Mouse (Mus musculus): ENCODE results near the gene Sidt2. TPM values are rescaled to one million over a fixed set of nuclear protein-coding genes. Genes with fewer than 3 reads are reported as not detected.

Gene Sidt2
- polyA plus RNA-seq, 1 experiment: 570 TPM

DNA sequence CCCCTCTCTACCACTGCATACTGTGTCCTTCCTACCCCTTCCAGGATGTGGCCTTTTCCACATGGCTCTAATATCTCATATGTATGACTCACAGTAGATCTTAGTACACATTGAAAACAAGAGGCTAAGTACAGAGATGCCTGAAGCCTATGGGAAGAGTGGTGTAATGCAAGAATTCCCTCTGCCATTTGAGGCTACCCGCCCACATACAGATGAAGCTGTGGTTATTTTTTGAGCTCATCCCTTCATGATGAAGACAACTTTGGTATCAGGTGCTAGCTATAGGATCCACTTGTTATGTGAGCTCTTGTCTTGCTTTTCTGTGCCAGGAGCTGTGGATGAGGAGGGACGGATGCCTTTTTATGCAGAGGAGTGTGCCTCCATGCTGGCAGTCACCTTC, 39.4 kb downstream of the Sidt2 start:
- no peak for TF ChIP-seq CTCF (conservative IDR thresholded peaks at IDR 0.05; ENCODE audit: insufficient read depth, insufficient read length, low read depth, low read length)
- no peak for TF ChIP-seq POLR2A (IDR thresholded peaks at IDR 0.05; ENCODE audit: low read depth, low read length)
- H3K4me3 ChIP-seq (ENCODE audit: insufficient read depth, low read depth, low read length): no peak overlapping the region
- no peak for DNase-seq
- peaks cover 15% of the 10 kb centered on the region for H3K36me3 ChIP-seq (ENCODE audit: control insufficient read depth, insufficient read depth, low read length)
- no peak overlapping the region for H3K27ac ChIP-seq (ENCODE audit: insufficient read depth, low read depth, low read length)
- WGBS: 97% methylated on average over 2 of the region's 2 CpGs
- H3K4me1 ChIP-seq (ENCODE audit: control insufficient read depth, insufficient read depth, low read length): peaks cover 4% of the 10 kb centered on the region; the same call in 1 of the 2 replicates
- no peaks in the 10 kb centered on the region for H3K27me3 ChIP-seq (replicated peaks; ENCODE audit: control insufficient read depth, insufficient read depth, low read length)

DNA sequence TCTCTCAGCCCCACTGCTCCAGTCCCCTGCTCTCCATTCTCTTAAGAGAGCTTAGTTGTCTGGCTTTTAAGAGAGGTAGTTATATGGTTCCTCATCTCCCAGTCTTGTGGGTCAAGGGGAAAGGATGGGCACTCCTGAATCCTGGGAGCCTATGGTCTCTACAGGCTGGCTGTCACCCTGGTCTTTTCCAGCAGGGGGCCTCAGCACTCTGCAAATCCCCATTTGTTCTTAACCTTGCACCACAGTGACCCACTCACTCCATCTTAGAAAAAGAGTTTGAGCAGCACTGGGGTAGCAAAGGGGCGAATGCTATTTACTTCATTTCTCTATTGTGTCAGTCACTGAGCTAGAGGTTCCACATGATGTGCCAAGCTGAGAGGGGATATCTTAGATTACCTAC, 43.4 kb downstream of the Sidt2 start:
- peaks cover 11% of the 10 kb centered on the region for H3K36me3 ChIP-seq (ENCODE audit: control insufficient read depth, insufficient read depth, low read length)
- 59% methylated on average over 1 of the region's 1 CpGs for WGBS
- peaks cover 12% of the 10 kb centered on the region; the same call in 1 of the 2 replicates for H3K4me1 ChIP-seq (ENCODE audit: control insufficient read depth, insufficient read depth, low read length)
- DNase-seq: peak; percentile 67
- no peaks in the 10 kb centered on the region for H3K27me3 ChIP-seq (replicated peaks; ENCODE audit: control insufficient read depth, insufficient read depth, low read length)
- TF ChIP-seq POLR2A (IDR thresholded peaks at IDR 0.05; ENCODE audit: low read depth, low read length) (no peak), CTCF (conservative IDR thresholded peaks at IDR 0.05; ENCODE audit: insufficient read depth, insufficient read length, low read depth, low read length) (peak; percentile 75)
- no peak overlapping the region for H3K27ac ChIP-seq (ENCODE audit: insufficient read depth, low read depth, low read length)
- H3K4me3 ChIP-seq (ENCODE audit: insufficient read depth, low read depth, low read length): no peak overlapping the region

DNA sequence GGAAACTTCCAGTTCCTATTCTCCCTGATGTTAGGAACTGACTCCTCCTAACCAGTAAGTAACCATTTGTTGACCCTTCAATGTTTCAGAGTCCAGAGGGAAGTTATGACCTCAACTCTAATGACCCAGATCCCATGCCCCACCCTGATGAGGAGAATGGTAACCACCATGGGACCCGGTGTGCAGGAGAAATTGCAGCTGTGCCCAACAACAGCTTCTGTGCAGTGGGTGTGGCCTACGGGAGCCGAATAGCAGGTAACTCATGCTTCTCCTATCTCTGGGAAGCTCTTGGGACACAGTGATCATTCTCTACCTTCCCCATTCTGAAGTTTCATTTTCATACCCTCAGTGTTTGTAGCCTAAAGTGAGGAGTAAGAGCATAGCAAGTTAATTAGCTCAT, 44.1 kb downstream of the Sidt2 start:
- Histone ChIP-seq H3K4me3 (ENCODE audit: insufficient read depth, low read depth, low read length) (no peak overlapping the region), H3K4me1 (ENCODE audit: control insufficient read depth, insufficient read depth, low read length) (peaks cover 12% of the 10 kb centered on the region; the same call in 1 of the 2 replicates), H3K36me3 (ENCODE audit: control insufficient read depth, insufficient read depth, low read length) (peaks cover 11% of the 10 kb centered on the region), H3K27ac (ENCODE audit: insufficient read depth, low read depth, low read length) (peak overlapping the region; percentile 56; the same call in 1 of the 2 replicates), H3K27me3 (replicated peaks; ENCODE audit: control insufficient read depth, insufficient read depth, low read length) (no peaks in the 10 kb centered on the region)
- no peak for TF ChIP-seq POLR2A (IDR thresholded peaks at IDR 0.05; ENCODE audit: low read depth, low read length)
- no peak for TF ChIP-seq CTCF (conservative IDR thresholded peaks at IDR 0.05; ENCODE audit: insufficient read depth, insufficient read length, low read depth, low read length)
- 75% methylated on average over 3 of the region's 3 CpGs for WGBS
- DNase-seq: no peak

DNA sequence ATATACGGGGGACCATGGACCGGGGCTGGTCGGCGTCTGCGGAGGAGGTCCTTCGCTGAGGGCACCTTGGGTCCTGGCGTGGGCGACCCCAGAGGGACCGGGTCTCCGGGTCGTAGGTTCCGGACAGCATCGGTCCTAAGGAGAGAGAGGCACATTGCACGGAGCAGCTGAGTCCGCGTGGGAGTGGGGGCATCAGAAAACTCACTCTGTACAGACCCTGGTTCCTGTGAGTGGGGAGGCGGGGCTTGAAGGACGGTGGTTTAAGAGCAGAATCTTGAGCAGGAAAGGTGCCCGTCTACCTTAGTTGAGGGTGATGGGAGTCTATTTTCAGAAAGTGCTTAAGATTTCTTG, 48.0 kb downstream of the Sidt2 start:
- Histone ChIP-seq H3K36me3 (ENCODE audit: control insufficient read depth, insufficient read depth, low read length) (peaks cover 2% of the 10 kb centered on the region; the same call in 1 of the 2 replicates), H3K27me3 (replicated peaks; ENCODE audit: control insufficient read depth, insufficient read depth, low read length) (no peaks in the 10 kb centered on the region), H3K4me3 (ENCODE audit: insufficient read depth, low read depth, low read length) (peak overlapping the region; percentile 81), H3K4me1 (ENCODE audit: control insufficient read depth, insufficient read depth, low read length) (peaks cover 14% of the 10 kb centered on the region; the same call in 1 of the 2 replicates), H3K27ac (ENCODE audit: insufficient read depth, low read depth, low read length) (peak overlapping the region; percentile 68)
- under 1% methylated on average over 19 of the region's 19 CpGs for WGBS
- TF ChIP-seq POLR2A (IDR thresholded peaks at IDR 0.05; ENCODE audit: low read depth, low read length): no peak
- TF ChIP-seq CTCF (conservative IDR thresholded peaks at IDR 0.05; ENCODE audit: insufficient read depth, insufficient read length, low read depth, low read length): no peak
- DNase-seq: no peak

DNA sequence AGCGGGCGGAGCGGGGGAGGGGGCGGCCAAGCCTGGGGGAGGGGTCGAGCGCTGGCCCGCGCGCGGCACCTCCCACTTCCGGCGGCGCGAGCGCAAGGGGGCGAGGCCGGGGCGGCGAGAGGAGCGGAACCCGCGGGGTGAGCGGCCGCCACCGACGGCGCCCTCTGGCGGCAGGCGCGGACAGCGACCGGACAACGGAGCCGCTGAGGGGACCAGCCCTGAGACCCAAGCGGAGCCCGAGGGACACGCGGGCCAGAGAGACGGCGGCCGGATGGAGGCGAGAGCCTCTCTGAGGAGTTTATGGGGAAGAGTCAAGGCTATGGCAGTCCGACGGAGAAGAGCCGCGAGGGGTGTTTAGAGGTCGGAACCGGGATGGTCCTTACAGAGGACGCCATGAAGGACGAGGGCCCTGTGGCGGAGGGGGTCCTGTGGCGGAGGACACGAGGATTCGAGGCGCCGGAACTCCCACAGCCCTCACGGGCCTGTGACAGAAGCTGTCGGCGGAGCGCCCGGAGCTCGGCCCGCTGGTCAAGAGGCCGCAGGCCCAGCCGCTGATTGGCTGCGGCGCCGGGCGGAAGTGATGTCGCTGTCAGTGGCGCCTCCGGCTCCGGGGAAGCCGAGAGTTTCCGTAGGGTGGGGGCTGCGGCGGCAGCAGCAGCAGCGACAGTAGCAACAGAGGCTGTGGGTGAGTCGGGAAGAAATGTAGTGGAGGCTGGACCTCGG, 48.5 kb downstream of the Sidt2 start, which contains the start of the genes Pcsk7 and Rnf214:
Pcsk7 (plus strand) TSS at position 143 of the 723 bp plus-strand sequence.
Rnf214 (minus strand) TSS at position 557 of the 723 bp plus-strand sequence.
- no peaks in the 10 kb centered on the region for H3K27me3 ChIP-seq (replicated peaks; ENCODE audit: control insufficient read depth, insufficient read depth, low read length)
- peak within 1 kb of the TSS; percentile 81 for H3K4me3 ChIP-seq (ENCODE audit: insufficient read depth, low read depth, low read length)
- peak; percentile 27 for TF ChIP-seq POLR2A (IDR thresholded peaks at IDR 0.05; ENCODE audit: low read depth, low read length)
- TF ChIP-seq CTCF (conservative IDR thresholded peaks at IDR 0.05; ENCODE audit: insufficient read depth, insufficient read length, low read depth, low read length): peak; percentile 68
- under 1% methylated on average over 79 of the region's 80 CpGs for WGBS
- peak within 1 kb of the TSS; percentile 100 for H3K27ac ChIP-seq (ENCODE audit: insufficient read depth, low read depth, low read length)
- H3K4me1 ChIP-seq (ENCODE audit: control insufficient read depth, insufficient read depth, low read length): peaks cover 14% of the 10 kb centered on the region; the same call in 1 of the 2 replicates
- H3K36me3 ChIP-seq (ENCODE audit: control insufficient read depth, insufficient read depth, low read length): no peaks in the 10 kb centered on the region; the same call in 1 of the 2 replicates
- peak; percentile 95 for DNase-seq

DNA sequence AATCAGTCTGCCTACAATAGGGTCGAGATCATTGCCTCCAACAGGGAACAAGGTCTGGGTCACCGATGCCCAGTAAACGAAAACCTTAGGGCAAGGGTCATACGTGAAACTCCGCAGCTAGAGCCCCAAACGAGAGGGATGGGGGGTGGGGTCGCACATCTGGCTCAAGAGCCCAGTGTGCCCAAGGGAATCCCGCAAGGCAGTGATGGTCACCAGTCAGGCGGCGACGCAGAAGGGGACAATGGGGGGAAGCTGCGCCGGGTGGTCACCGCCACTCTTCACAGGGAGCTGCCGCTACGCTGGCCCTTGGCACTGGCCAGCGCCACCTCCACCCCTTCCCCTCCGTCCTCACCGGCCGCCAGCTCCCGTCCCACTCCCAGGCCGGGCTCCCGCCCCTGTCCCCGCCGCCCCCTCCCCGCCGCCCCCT, 49.2 kb downstream of the Sidt2 start:
- Histone ChIP-seq H3K27ac (ENCODE audit: insufficient read depth, low read depth, low read length) (peak overlapping the region; percentile 78), H3K4me3 (ENCODE audit: insufficient read depth, low read depth, low read length) (peak overlapping the region; percentile 81), H3K4me1 (ENCODE audit: control insufficient read depth, insufficient read depth, low read length) (peaks cover 14% of the 10 kb centered on the region; the same call in 1 of the 2 replicates), H3K36me3 (ENCODE audit: control insufficient read depth, insufficient read depth, low read length) (no peaks in the 10 kb centered on the region), H3K27me3 (replicated peaks; ENCODE audit: control insufficient read depth, insufficient read depth, low read length) (no peaks in the 10 kb centered on the region)
- DNase-seq: peak; percentile 34
- TF ChIP-seq CTCF (conservative IDR thresholded peaks at IDR 0.05; ENCODE audit: insufficient read depth, insufficient read length, low read depth, low read length) (no peak), POLR2A (IDR thresholded peaks at IDR 0.05; ENCODE audit: low read depth, low read length) (no peak)
- WGBS: 2% methylated on average over 21 of the region's 27 CpGs

DNA sequence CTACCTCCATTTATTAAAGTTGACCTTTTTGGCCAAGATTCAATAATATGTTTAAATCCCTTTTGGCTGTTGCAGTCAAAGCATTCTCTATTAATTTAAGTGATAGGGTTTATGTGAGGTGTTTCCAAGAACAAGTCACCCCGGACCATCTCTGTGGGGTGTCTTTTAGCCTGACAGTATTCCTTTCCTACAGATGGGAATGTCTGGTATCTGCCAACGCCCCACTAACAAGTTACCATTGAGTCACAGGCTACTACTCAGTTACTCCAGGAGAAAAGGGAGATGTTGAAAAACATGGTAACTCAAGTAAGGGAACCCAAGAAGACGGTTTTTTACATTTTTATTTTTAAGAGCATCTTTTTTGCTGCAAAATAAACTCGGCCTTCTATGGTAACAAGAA, 49.9 kb downstream of the Sidt2 start:
- H3K27me3 ChIP-seq (replicated peaks; ENCODE audit: control insufficient read depth, insufficient read depth, low read length): no peaks in the 10 kb centered on the region
- TF ChIP-seq CTCF (conservative IDR thresholded peaks at IDR 0.05; ENCODE audit: insufficient read depth, insufficient read length, low read depth, low read length): no peak
- no peak for TF ChIP-seq POLR2A (IDR thresholded peaks at IDR 0.05; ENCODE audit: low read depth, low read length)
- DNase-seq: no peak
- H3K36me3 ChIP-seq (ENCODE audit: control insufficient read depth, insufficient read depth, low read length): no peaks in the 10 kb centered on the region
- WGBS: 51% methylated on average over 4 of the region's 4 CpGs
- peaks cover 11% of the 10 kb centered on the region; the same call in 1 of the 2 replicates for H3K4me1 ChIP-seq (ENCODE audit: control insufficient read depth, insufficient read depth, low read length)
- no peak overlapping the region for H3K4me3 ChIP-seq (ENCODE audit: insufficient read depth, low read depth, low read length)
- no peak overlapping the region for H3K27ac ChIP-seq (ENCODE audit: insufficient read depth, low read depth, low read length)
